Mouse (Mus musculus): ENCODE results near the gene Yaf2.

Yaf2 gene

GRCm38 (mm10) chr15:93287628-93288027, 49.1 kb downstream of the Yaf2 start:
- DNase-seq (ENCODE audit: low spot score), result no peak

GRCm38 (mm10) chr15:93285244-93285643, 51.5 kb downstream of the Yaf2 start:
- no peak for DNase-seq (ENCODE audit: low spot score)

- no peak for DNase-seq (ENCODE audit: low spot score)
These were observed 52.4 kb downstream of the Yaf2 start for GRCm38 (mm10) chr15:93284326-93284725.

- no peak for DNase-seq (ENCODE audit: low spot score)
These were observed 53.4 kb downstream of the Yaf2 start for GRCm38 (mm10) chr15:93283349-93283748.

GRCm38 (mm10) chr15:93276276-93276675, 60.5 kb downstream of the Yaf2 start:
- no peak for DNase-seq (ENCODE audit: low spot score)

GRCm38 (mm10) chr15:93275623-93276022, 61.1 kb downstream of the Yaf2 start:
- no peak for DNase-seq (ENCODE audit: low spot score)

- peak; percentile 100 for DNase-seq (ENCODE audit: low spot score)
These were observed 61.8 kb downstream of the Yaf2 start, which contains the start of gene Gxylt1 for GRCm38 (mm10) chr15:93274679-93275583. Gene Gxylt1, minus strand, starts transcription at chr15:93275179.

- no peak for DNase-seq (ENCODE audit: low spot score)
These were observed 62.7 kb downstream of the Yaf2 start for GRCm38 (mm10) chr15:93273788-93274678.

GRCm38 (mm10) chr15:93272948-93273347, 63.8 kb downstream of the Yaf2 start:
- no peak for DNase-seq (ENCODE audit: low spot score)

GRCm38 (mm10) chr15:93270289-93270855, 66.4 kb downstream of the Yaf2 start:
- DNase-seq (ENCODE audit: low spot score), result no peak

GRCm38 (mm10) chr15:93269572-93269971, 67.2 kb downstream of the Yaf2 start:
- DNase-seq (ENCODE audit: low spot score), result no peak

- DNase-seq (ENCODE audit: low spot score), result no peak
These were observed 68.7 kb downstream of the Yaf2 start for GRCm38 (mm10) chr15:93268001-93268400.

GRCm38 (mm10) chr15:93267479-93267878, 69.3 kb downstream of the Yaf2 start:
- no peak for DNase-seq (ENCODE audit: low spot score)

GRCm38 (mm10) chr15:93266361-93266760, 70.4 kb downstream of the Yaf2 start:
- no peak for DNase-seq (ENCODE audit: low spot score)

- DNase-seq (ENCODE audit: low spot score), result no peak
These were observed 71.0 kb downstream of the Yaf2 start for GRCm38 (mm10) chr15:93265728-93266127.

- DNase-seq (ENCODE audit: low spot score), result no peak
These were observed 71.5 kb downstream of the Yaf2 start for GRCm38 (mm10) chr15:93265231-93265630.

GRCm38 (mm10) chr15:93264221-93264620, 72.5 kb downstream of the Yaf2 start:
- DNase-seq (ENCODE audit: low spot score), result no peak

- no peak for DNase-seq (ENCODE audit: low spot score)
These were observed 73.2 kb downstream of the Yaf2 start for GRCm38 (mm10) chr15:93263566-93263965.

GRCm38 (mm10) chr15:93262818-93263217, 73.9 kb downstream of the Yaf2 start:
- DNase-seq (ENCODE audit: low spot score), result no peak

GRCm38 (mm10) chr15:93262274-93262673, 74.5 kb downstream of the Yaf2 start:
- DNase-seq (ENCODE audit: low spot score), result no peak

GRCm38 (mm10) chr15:93259933-93260332, 76.8 kb downstream of the Yaf2 start:
- DNase-seq (ENCODE audit: low spot score), result no peak

- no peak for DNase-seq (ENCODE audit: low spot score)
These were observed 81.4 kb downstream of the Yaf2 start for GRCm38 (mm10) chr15:93255295-93255694.

Data from ovary, postnatal 36 days (tissue).